Mouse (Mus musculus) heart, embryonic 12.5 days (tissue): ENCODE measurements around the gene Serpinb6b. TPM values are rescaled to one million over a fixed set of nuclear protein-coding genes. Genes with fewer than 3 reads are reported as not detected.

ENCODE experiments used
- ATAC-seq: fragments of 200-750 bp; cut with Nextera tagmentation; 2 replicates; pipeline ENCODE4 v1.8.0; 2017; ENCODE audit warnings: moderate TSS enrichment, moderate library complexity; ENCODE audit not compliant: insufficient number of reproducible peaks, low FRiP score
- H3K27ac ChIP-seq: fragments of 300-500 bp; sonication (generic); 2 replicates; pipeline ENCODE4 v1.5.1; 2016; ENCODE audit warnings: mild to moderate bottlenecking, moderate library complexity; ENCODE audit not compliant: poor library complexity, severe bottlenecking
- H3K27me3 ChIP-seq: fragments of 300-500 bp; sonication (generic); replicated peaks from 2 replicates; pipeline ENCODE4 v1.6.1; 2016; ENCODE audit warnings: mild to moderate bottlenecking, moderate library complexity
- H3K36me3 ChIP-seq: fragments of 300-500 bp; sonication (generic); 2 replicates; pipeline ENCODE4 v1.6.1; 2016; ENCODE audit warnings: mild to moderate bottlenecking, moderate library complexity
- H3K4me1 ChIP-seq: fragments of 300-500 bp; sonication (generic); replicated peaks from 2 replicates; pipeline ENCODE4 v1.6.1; 2016; ENCODE audit warnings: mild to moderate bottlenecking
- H3K4me2 ChIP-seq: fragments of 300-500 bp; sonication (generic); 2 replicates; pipeline ENCODE4 v1.6.1; 2016; ENCODE audit warnings: mild to moderate bottlenecking, moderate library complexity
- H3K4me3 ChIP-seq: fragments of 300-500 bp; sonication (generic); 2 replicates; pipeline ENCODE4 v1.5.1; 2016; ENCODE audit warnings: mild to moderate bottlenecking
- H3K9ac ChIP-seq: fragments of 300-500 bp; sonication (generic); 2 replicates; pipeline ENCODE4 v1.6.1; 2016; ENCODE audit warnings: mild to moderate bottlenecking, moderate library complexity
- H3K9me3 ChIP-seq: fragments of 300-500 bp; sonication (generic); replicated peaks from 2 replicates; pipeline ENCODE4 v1.6.1; 2016; ENCODE audit warnings: mild to moderate bottlenecking, moderate library complexity
- WGBS: fragments of 180-500 bp; shearing (Covaris S2); methylation state at CpG from one replicate; pipeline ENCODE4 v1.1.7; 2016; 5-methylcytosine and 5-hydroxymethylcytosine counted together
- polyA plus RNA-seq: library from polyadenylated mRNA; unstranded; fragments of >200 nt; fragmentation: Nextera tagmentation; extraction: Ambion mirVana; gene quantifications from 2 replicates; pipeline ENCODE4 v1.2.1, GENCODE M21; 2016

Serpinb6b gene
- polyA plus RNA-seq, 1 experiment from 2014 or later: 16.9 TPM

- Histone ChIP-seq H3K9ac (0 out of 2 replicates have a peak overlapping the region, but pooled peaks have one; percentile 41), H3K27ac (no peak overlapping the region), H3K4me3 (no peak overlapping the region), H3K27me3 (no peaks in the 10 kb centered on the region), H3K36me3 (peaks cover 11% of the 10 kb centered on the region), H3K9me3 (no peaks in the 10 kb centered on the region), H3K4me1 (peaks cover 17% of the 10 kb centered on the region), H3K4me2 (peak overlapping the region; percentile 75)
- ATAC-seq: no peak
- 56% methylated on average over 2 of the region's 2 CpGs for WGBS
Measured at GRCm38 (mm10) chr13:33005501-33006075, 40.6 kb downstream of the Serpinb6b start.

GRCm38 (mm10) chr13:33006555-33006954, 41.5 kb downstream of the Serpinb6b start:
- peaks cover 17% of the 10 kb centered on the region for H3K4me1 ChIP-seq
- no peak overlapping the region for H3K27ac ChIP-seq
- no peaks in the 10 kb centered on the region for H3K9me3 ChIP-seq
- ATAC-seq: no peak
- H3K9ac ChIP-seq: no peak overlapping the region
- H3K27me3 ChIP-seq: no peaks in the 10 kb centered on the region
- no peak overlapping the region for H3K4me2 ChIP-seq
- no peak overlapping the region for H3K4me3 ChIP-seq
- WGBS: 72% methylated on average over 3 of the region's 3 CpGs
- peaks cover 11% of the 10 kb centered on the region for H3K36me3 ChIP-seq

GRCm38 (mm10) chr13:33012395-33012794, 47.4 kb downstream of the Serpinb6b start:
- Histone ChIP-seq H3K27me3 (no peaks in the 10 kb centered on the region), H3K9ac (no peak overlapping the region), H3K36me3 (peaks cover 22% of the 10 kb centered on the region), H3K27ac (no peak overlapping the region), H3K4me1 (no peaks in the 10 kb centered on the region), H3K4me2 (no peak overlapping the region), H3K9me3 (0 out of 2 replicates have a peak, but pooled peaks cover 2% of the 10 kb centered on the region), H3K4me3 (no peak overlapping the region)
- 77% methylated on average over 1 of the region's 1 CpGs for WGBS
- ATAC-seq: no peak

- Histone ChIP-seq H3K9me3 (0 out of 2 replicates have a peak, but pooled peaks cover 2% of the 10 kb centered on the region), H3K36me3 (peaks cover 22% of the 10 kb centered on the region), H3K4me3 (no peak overlapping the region), H3K27ac (no peak overlapping the region), H3K27me3 (no peaks in the 10 kb centered on the region), H3K4me2 (no peak overlapping the region), H3K4me1 (no peaks in the 10 kb centered on the region), H3K9ac (no peak overlapping the region)
- 63% methylated on average over 2 of the region's 2 CpGs for WGBS
- ATAC-seq: no peak
Measured at GRCm38 (mm10) chr13:33013271-33013670, 48.3 kb downstream of the Serpinb6b start.

- no peak for ATAC-seq
- Histone ChIP-seq H3K4me3 (no peak overlapping the region), H3K4me2 (no peak overlapping the region), H3K4me1 (peaks cover 3% of the 10 kb centered on the region), H3K27me3 (no peaks in the 10 kb centered on the region), H3K9me3 (no peaks in the 10 kb centered on the region), H3K27ac (no peak overlapping the region), H3K9ac (no peak overlapping the region), H3K36me3 (no peaks in the 10 kb centered on the region)
- 84% methylated on average over 1 of the region's 1 CpGs for WGBS
Measured at GRCm38 (mm10) chr13:33022371-33022770, 57.4 kb downstream of the Serpinb6b start.

GRCm38 (mm10) chr13:33026427-33027057, 61.5 kb downstream of the Serpinb6b start:
- Histone ChIP-seq H3K9ac (no peak overlapping the region), H3K4me2 (no peak overlapping the region), H3K9me3 (no peaks in the 10 kb centered on the region), H3K36me3 (no peaks in the 10 kb centered on the region), H3K27ac (no peak overlapping the region), H3K27me3 (no peaks in the 10 kb centered on the region), H3K4me1 (peaks cover 20% of the 10 kb centered on the region), H3K4me3 (no peak overlapping the region)
- 67% methylated on average over 1 of the region's 1 CpGs for WGBS
- ATAC-seq: no peak

- 60% methylated on average over 2 of the region's 2 CpGs for WGBS
- Histone ChIP-seq H3K27me3 (no peaks in the 10 kb centered on the region), H3K27ac (0 out of 2 replicates have a peak within 1 kb of the TSS, but pooled peaks have one; percentile 6), H3K4me2 (no peak within 1 kb of the TSS), H3K9me3 (no peaks in the 10 kb centered on the region), H3K36me3 (no peaks in the 10 kb centered on the region), H3K4me3 (no peak within 1 kb of the TSS), H3K4me1 (peaks cover 20% of the 10 kb centered on the region), H3K9ac (no peak within 1 kb of the TSS)
- ATAC-seq: no peak
Measured at GRCm38 (mm10) chr13:33027244-33027643, 62.2 kb downstream of the Serpinb6b start, which contains the start of gene Serpinb9b. Gene Serpinb9b (plus strand): TSS chr13:33027416.

- H3K27ac ChIP-seq: 0 out of 2 replicates have a peak overlapping the region, but pooled peaks have one; percentile 6
- no peak overlapping the region for H3K4me3 ChIP-seq
- no peak overlapping the region for H3K4me2 ChIP-seq
- ATAC-seq: no peak
- H3K9ac ChIP-seq: no peak overlapping the region
- no peaks in the 10 kb centered on the region for H3K9me3 ChIP-seq
- WGBS: 34% methylated on average over 2 of the region's 2 CpGs
- H3K4me1 ChIP-seq: peaks cover 20% of the 10 kb centered on the region
- no peaks in the 10 kb centered on the region for H3K27me3 ChIP-seq
- H3K36me3 ChIP-seq: no peaks in the 10 kb centered on the region
Measured at GRCm38 (mm10) chr13:33028146-33028545, 63.1 kb downstream of the Serpinb6b start.

- WGBS: 13% methylated on average over 2 of the region's 2 CpGs
- Histone ChIP-seq H3K4me1 (peaks cover 20% of the 10 kb centered on the region), H3K27ac (0 out of 2 replicates have a peak overlapping the region, but pooled peaks have one; percentile 6), H3K36me3 (no peaks in the 10 kb centered on the region), H3K9me3 (no peaks in the 10 kb centered on the region), H3K9ac (no peak overlapping the region), H3K4me3 (no peak overlapping the region), H3K27me3 (no peaks in the 10 kb centered on the region), H3K4me2 (no peak overlapping the region)
- 0 out of 2 replicates have a peak, but pooled peaks have one; percentile 33 for ATAC-seq
Measured at GRCm38 (mm10) chr13:33028550-33028949, 63.5 kb downstream of the Serpinb6b start.
